ENCODE assay signal across 24 mouse cellular contexts in genomic region chr2:173550681-173551080, GRCm38 (mm10). TPM values are rescaled to one million over a fixed set of nuclear protein-coding genes. Genes with fewer than 3 reads are reported as not detected.
DNase-seq lines count a peak whose midpoint lies in the region.
"Had no signal": no experiment of that assay in that cellular context is flagged by ENCODE, and none has a peak within 500 bp of the region (broad histone marks: within the 10 kb centered on the region; RNA-seq: fewer than 3 reads in every experiment).

No protein-coding gene starts in this region.

- peaks cover 58% of the 10 kb centered on the region for H3K27me3 ChIP-seq in heart, embryonic 10.5 days (ENCODE audit: insufficient read depth, poor library complexity, severe bottlenecking)
- peaks cover 4% of the 10 kb centered on the region for H3K27me3 ChIP-seq in hindbrain, embryonic 10.5 days (ENCODE audit: insufficient read depth, poor library complexity, severe bottlenecking)

- no peak overlapping the region for H3K27ac ChIP-seq in heart, embryonic 10.5 days
- no peak overlapping the region for H3K27ac ChIP-seq in hindbrain, embryonic 10.5 days
- H3K27ac ChIP-seq: embryonic facial prominence, embryonic 13.5 days; hindbrain, postnatal 0 days; liver, embryonic 14.5 days; midbrain, embryonic 13.5 days had no signal

- 61% methylated on average over 6 of the region's 6 CpGs for WGBS in heart, embryonic 10.5 days
- WGBS in hindbrain, embryonic 10.5 days: 81% methylated on average over 6 of the region's 6 CpGs

- intact Hi-C loops in heart, postnatal 14 days (cut with DNase I): no loop called here

- H3K4me1 ChIP-seq in heart, embryonic 10.5 days: no peaks in the 10 kb centered on the region
- H3K4me1 ChIP-seq in hindbrain, embryonic 10.5 days (replicated peaks): no peaks in the 10 kb centered on the region; the same call in 1 of the 2 replicates
- H3K4me1 ChIP-seq: midbrain, embryonic 13.5 days had no signal

- no peak overlapping the region for H3K4me3 ChIP-seq in heart, embryonic 10.5 days
- no peak overlapping the region for H3K4me3 ChIP-seq in hindbrain, embryonic 10.5 days
- H3K4me3 ChIP-seq: embryonic facial prominence, embryonic 13.5 days; midbrain, embryonic 13.5 days had no signal

- H3K9me3 ChIP-seq in heart, embryonic 10.5 days: no peaks in the 10 kb centered on the region
- no peaks in the 10 kb centered on the region for H3K9me3 ChIP-seq in hindbrain, embryonic 10.5 days
- H3K9me3 ChIP-seq: embryonic facial prominence, embryonic 13.5 days; midbrain, embryonic 13.5 days had no signal

- peak; percentile 31 for DNase-seq in adrenal gland, adult 2 months
- DNase-seq in adrenal gland, adult 18-20 months (ENCODE audit: low spot score in 2 of 2): no peak
- peak; percentile 21 for DNase-seq in heart, adult 8-10 months (ENCODE audit: low spot score)
- no peak for DNase-seq in heart, embryonic 10.5 days (ENCODE audit: low spot score)
- DNase-seq in 3T3-L1 (ENCODE audit: low read depth, low spot score): peak; percentile 30
- peak; percentile 46 to 50 for DNase-seq in heart, postnatal 14 days
- no peak for DNase-seq in hindbrain, embryonic 10.5 days (ENCODE audit: low spot score)
- DNase-seq in layer of hippocampus, postnatal 10 days (ENCODE audit: low spot score in 2 of 2): no peak
- DNase-seq: cerebellum, adult 9-10 months; forebrain, postnatal 0 days; kidney, adult 11 months; kidney, postnatal 14 days had no signal

- no peaks in the 10 kb centered on the region for H3K36me3 ChIP-seq in heart, embryonic 10.5 days
- H3K36me3 ChIP-seq in hindbrain, embryonic 10.5 days: no peaks in the 10 kb centered on the region
- H3K36me3 ChIP-seq: embryonic facial prominence, embryonic 13.5 days; midbrain, embryonic 13.5 days had no signal

RNA-seq across cellular contexts. Expression of gene Ankrd60, which starts 27.5 kb away (rescaled TPM):
- not detected for total RNA-seq in adrenal gland, adult 2 months (2021)
- polyA plus RNA-seq in adrenal gland, adult 2 months (2012; rRNA removed): not detected in 2 replicates
- not detected for total RNA-seq in adrenal gland, adult 18-20 months (2021)
- total RNA-seq in heart, adult 8-10 months (2022): not detected
- not detected in 2 replicates for polyA plus RNA-seq in heart, embryonic 10.5 days (2016; fragmentation: Nextera tagmentation; extraction: Ambion mirVana)
- total RNA-seq in heart, postnatal 14 days (2021): not detected
- polyA plus RNA-seq in hindbrain, embryonic 10.5 days (2016; fragmentation: Nextera tagmentation; extraction: Ambion mirVana): not detected in 2 replicates
- total RNA-seq in layer of hippocampus, postnatal 10 days (2021): not detected
- total RNA-seq: forebrain, postnatal 0 days; heart, postnatal 36 days; hindbrain, postnatal 0 days; layer of hippocampus, adult 8-10 months; left cerebral cortex, adult 8-10 months; MEL had no signal
- polyA plus RNA-seq: embryonic facial prominence, embryonic 13.5 days; forebrain, postnatal 0 days; hindbrain, postnatal 0 days; limb, embryonic 11.5 days; liver, embryonic 14.5 days; midbrain, embryonic 13.5 days; spleen, adult 2 months; stomach, embryonic 16.5 days had no signal

RNA-seq across cellular contexts. Expression of gene 1700021F07Rik, which starts 28.3 kb away (rescaled TPM):
- not detected for total RNA-seq in adrenal gland, adult 2 months (2021)
- polyA plus RNA-seq in adrenal gland, adult 2 months (2012; rRNA removed): not detected in 2 replicates
- not detected for total RNA-seq in adrenal gland, adult 18-20 months (2021)
- total RNA-seq in heart, adult 8-10 months (2022): not detected
- polyA plus RNA-seq in heart, embryonic 10.5 days (2016; fragmentation: Nextera tagmentation; extraction: Ambion mirVana): not detected in 2 replicates
- not detected for total RNA-seq in heart, postnatal 14 days (2021)
- not detected in 2 replicates for polyA plus RNA-seq in hindbrain, embryonic 10.5 days (2016; fragmentation: Nextera tagmentation; extraction: Ambion mirVana)
- total RNA-seq in layer of hippocampus, postnatal 10 days (2021): not detected
- total RNA-seq: forebrain, postnatal 0 days; heart, postnatal 36 days; hindbrain, postnatal 0 days; layer of hippocampus, adult 8-10 months; left cerebral cortex, adult 8-10 months; MEL had no signal
- polyA plus RNA-seq: embryonic facial prominence, embryonic 13.5 days; forebrain, postnatal 0 days; hindbrain, postnatal 0 days; limb, embryonic 11.5 days; liver, embryonic 14.5 days; midbrain, embryonic 13.5 days; spleen, adult 2 months; stomach, embryonic 16.5 days; thymus, postnatal 0 days had no signal

Comparison
In these comparisons a context has a peak if more than half of its experiments do, and no peak if none do; other contexts are left out.
1. DNase-seq: peak in adrenal gland, adult 2 months (single experiment), heart, adult 8-10 months (single experiment), 3T3-L1 (single experiment) and heart, postnatal 14 days (2 of 2); none in adrenal gland, adult 18-20 months (0 of 2), heart, embryonic 10.5 days (single experiment), hindbrain, embryonic 10.5 days (single experiment) and layer of hippocampus, postnatal 10 days (0 of 2).